Mouse (Mus musculus): ENCODE measurements at regions not wholly inside any gene's neighbourhood (a gene's known extent, or its start where the extent isn't known, plus 50 kb on each side); places are given as distances from the start of the nearest gene placed in this dataset.

DNA sequence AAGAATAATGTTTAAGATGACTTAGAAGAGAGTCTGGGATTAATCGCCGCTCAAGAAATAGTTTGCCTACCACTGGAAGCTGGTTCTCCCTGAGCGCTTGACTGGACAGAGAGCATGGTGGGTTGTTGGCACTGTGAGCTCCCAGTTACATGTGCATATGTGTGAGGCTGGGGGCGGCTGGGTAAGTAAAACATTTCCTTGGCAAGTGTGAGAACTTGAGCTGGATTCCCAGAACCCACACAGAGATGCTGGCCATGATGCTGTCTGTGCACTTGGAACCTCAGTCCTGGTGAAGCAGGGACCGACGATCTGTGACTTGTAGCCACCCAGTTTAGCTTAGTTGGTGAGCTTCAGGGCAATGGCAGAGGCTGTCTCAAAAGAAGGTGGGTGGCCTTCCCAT, 90.5 kb downstream of the Dact1 start:
- no peak overlapping the region for H3K27ac ChIP-seq (replicated peaks)
- H3K36me3 ChIP-seq: no peaks in the 10 kb centered on the region
- H3K4me3 ChIP-seq (replicated peaks): no peak overlapping the region
- no peaks in the 10 kb centered on the region for H3K27me3 ChIP-seq
- H3K9me3 ChIP-seq (replicated peaks): no peaks in the 10 kb centered on the region
- no peak for ATAC-seq (ENCODE audit: insufficient number of reproducible peaks, low FRiP score, low TSS enrichment, low read depth)
- no peak overlapping the region for H3K4me2 ChIP-seq (replicated peaks)
- H3K4me1 ChIP-seq: 0 out of 2 replicates have a peak, but pooled peaks cover 6% of the 10 kb centered on the region
- WGBS: 87% methylated on average over 6 of the region's 6 CpGs
- H3K9ac ChIP-seq: no peak overlapping the region

DNA sequence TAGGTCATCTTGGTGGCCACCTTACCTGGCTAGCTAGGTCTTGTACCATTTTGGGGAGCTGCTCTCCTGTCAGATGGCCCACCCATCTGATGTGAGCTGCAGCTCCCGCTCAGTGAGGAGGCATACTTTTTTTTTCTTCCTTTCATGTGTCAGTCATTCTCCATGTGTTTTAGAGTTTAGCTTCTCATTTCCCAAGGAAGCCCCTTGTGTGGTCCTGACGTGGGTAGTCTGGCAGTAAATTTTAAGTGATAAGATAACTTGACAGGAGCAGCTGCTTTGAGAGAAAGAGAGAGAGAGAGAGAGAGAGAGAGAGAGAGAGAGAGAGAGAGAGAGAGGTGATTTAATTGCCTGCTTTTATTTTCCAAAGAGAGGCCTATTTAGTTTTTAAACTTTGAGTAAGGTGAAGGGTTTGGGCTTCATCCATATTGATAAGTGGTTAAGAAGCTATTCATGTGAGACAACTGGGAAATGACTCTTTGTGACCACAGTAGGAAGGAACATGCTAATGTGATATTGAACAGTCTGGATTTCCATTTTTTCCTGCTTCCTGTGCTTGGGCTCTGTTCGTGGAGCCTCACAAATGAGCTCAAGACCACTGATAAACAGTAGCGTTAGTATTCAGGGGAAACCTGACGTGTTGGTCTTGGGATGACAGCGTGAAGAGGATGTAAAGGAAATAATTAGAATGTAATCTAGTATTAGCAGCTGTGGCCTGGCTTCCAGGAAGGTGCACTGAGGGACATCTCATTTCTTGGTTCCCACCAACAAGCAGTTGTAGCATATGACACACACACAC, 92.1 kb downstream of the Dact1 start:
- no peak overlapping the region for H3K9ac ChIP-seq
- no peaks in the 10 kb centered on the region for H3K27me3 ChIP-seq
- no peak overlapping the region for H3K4me3 ChIP-seq (replicated peaks)
- H3K4me1 ChIP-seq: 0 out of 2 replicates have a peak, but pooled peaks cover 6% of the 10 kb centered on the region
- H3K36me3 ChIP-seq: no peaks in the 10 kb centered on the region
- no peaks in the 10 kb centered on the region for H3K9me3 ChIP-seq (replicated peaks)
- H3K27ac ChIP-seq (replicated peaks): no peak overlapping the region
- no peak overlapping the region for H3K4me2 ChIP-seq (replicated peaks)
- 42% methylated on average over 6 of the region's 6 CpGs for WGBS
- no peak for ATAC-seq (ENCODE audit: insufficient number of reproducible peaks, low FRiP score, low TSS enrichment, low read depth)

DNA sequence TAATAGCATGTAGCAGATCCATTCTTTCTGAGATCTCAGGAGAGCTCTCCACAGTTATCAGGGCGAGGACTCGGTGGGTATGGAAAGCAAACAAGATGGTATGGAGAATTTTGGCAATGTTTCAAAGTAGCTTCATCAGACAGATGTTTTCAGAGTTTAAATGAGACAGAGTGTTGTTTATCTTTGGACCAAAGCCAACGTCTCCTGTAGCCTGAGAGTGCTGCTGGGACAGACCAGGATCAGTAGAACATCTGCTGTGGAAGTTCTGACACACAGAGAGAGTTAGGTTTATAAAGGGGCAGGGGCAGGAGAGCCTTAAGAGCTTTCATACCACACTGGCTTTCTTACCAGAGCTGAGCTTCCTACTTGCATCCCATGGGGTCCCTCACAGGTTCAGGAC, 97.6 kb downstream of the Dact1 start:
- Histone ChIP-seq H3K9me3 (replicated peaks) (no peaks in the 10 kb centered on the region), H3K36me3 (no peaks in the 10 kb centered on the region), H3K9ac (no peak overlapping the region), H3K4me3 (replicated peaks) (no peak overlapping the region), H3K27ac (replicated peaks) (no peak overlapping the region), H3K27me3 (no peaks in the 10 kb centered on the region), H3K4me1 (no peaks in the 10 kb centered on the region), H3K4me2 (replicated peaks) (no peak overlapping the region)
- no peak for ATAC-seq (ENCODE audit: insufficient number of reproducible peaks, low FRiP score, low TSS enrichment, low read depth)
- WGBS: 31% methylated on average over 3 of the region's 3 CpGs

DNA sequence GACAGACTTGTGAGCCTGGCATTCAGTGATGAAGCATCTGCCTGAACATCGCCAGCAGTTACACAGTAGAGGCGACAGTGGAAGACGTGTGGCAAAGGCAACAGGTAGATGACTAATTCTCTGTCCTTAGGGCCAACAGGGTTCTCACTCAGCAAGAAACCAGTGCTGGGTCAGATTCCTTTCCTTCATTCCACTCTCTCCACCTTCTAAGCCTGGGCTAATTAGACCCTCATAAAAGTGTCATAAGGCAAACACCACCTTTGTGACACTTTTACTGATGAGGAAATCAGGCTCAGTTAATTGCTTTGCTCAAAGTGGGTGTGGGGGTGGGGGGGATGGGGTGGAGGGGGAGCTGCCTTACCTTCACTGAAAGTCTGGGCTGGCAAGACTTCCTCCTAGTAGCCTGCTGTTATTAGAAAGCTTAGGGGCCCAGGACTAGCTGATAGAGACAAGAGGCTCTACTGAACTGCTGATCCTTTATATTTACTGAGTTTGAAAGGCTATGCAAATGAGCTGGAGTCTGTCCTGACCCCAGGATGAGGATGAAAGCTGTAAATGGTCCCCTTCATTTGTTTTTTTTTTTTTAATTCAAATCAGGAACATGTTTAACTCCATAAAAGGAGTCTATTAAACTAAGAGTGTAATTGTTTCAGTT, 98.8 kb downstream of the Dact1 start:
- Histone ChIP-seq H3K4me2 (replicated peaks) (no peak overlapping the region), H3K4me1 (peaks cover 5% of the 10 kb centered on the region; the same call in 1 of the 2 replicates), H3K9me3 (replicated peaks) (no peaks in the 10 kb centered on the region), H3K9ac (no peak overlapping the region), H3K27me3 (no peaks in the 10 kb centered on the region), H3K27ac (replicated peaks) (no peak overlapping the region), H3K36me3 (no peaks in the 10 kb centered on the region), H3K4me3 (replicated peaks) (no peak overlapping the region)
- WGBS: 64% methylated on average over 3 of the region's 3 CpGs
- ATAC-seq (ENCODE audit: insufficient number of reproducible peaks, low FRiP score, low TSS enrichment, low read depth): no peak

DNA sequence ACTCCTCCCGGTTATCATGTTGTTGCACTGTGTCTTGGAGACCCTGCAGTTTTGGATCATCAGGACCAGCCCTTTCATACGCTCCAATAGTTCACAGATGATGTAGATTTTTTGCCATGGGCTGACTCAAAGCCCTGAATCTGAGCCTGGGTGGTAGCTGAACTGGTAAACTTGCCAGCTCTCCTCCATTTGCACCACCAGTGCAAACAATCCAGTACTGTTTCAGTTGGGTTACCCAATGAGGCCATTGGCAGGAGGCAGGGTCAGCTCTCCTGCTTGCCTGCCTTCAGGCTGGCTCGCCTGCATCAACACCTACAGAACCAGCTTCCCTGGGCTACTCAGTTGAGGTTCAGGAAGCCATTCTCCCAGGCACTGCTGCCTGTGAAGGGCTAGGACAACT, 102.6 kb downstream of the Dact1 start:
- no peak overlapping the region for H3K4me3 ChIP-seq (replicated peaks)
- H3K27me3 ChIP-seq: no peaks in the 10 kb centered on the region
- no peaks in the 10 kb centered on the region for H3K9me3 ChIP-seq (replicated peaks)
- 70% methylated on average over 3 of the region's 3 CpGs for WGBS
- H3K27ac ChIP-seq (replicated peaks): no peak overlapping the region
- H3K4me1 ChIP-seq: peaks cover 5% of the 10 kb centered on the region; the same call in 1 of the 2 replicates
- no peak overlapping the region for H3K4me2 ChIP-seq (replicated peaks)
- H3K36me3 ChIP-seq: no peaks in the 10 kb centered on the region
- no peak overlapping the region for H3K9ac ChIP-seq
- no peak for ATAC-seq (ENCODE audit: insufficient number of reproducible peaks, low FRiP score, low TSS enrichment, low read depth)

DNA sequence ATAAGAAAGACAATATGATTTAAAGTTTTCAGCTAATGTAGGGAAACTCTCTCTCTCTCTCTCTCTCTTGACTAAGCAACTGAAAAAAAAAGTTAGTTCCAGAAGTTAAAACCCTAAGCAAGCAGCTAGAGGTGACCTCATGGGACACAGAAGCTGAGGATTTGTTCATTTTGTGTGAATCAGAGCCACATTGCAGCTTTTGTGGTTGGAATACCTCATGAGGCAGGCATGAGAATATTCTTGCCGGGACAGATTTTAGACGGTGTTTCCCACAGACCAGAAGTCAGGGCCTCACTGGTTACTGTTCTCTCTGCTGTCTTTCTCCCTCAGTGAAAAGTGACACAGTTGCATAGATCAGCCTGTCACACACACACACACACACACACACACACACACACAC, 107.3 kb downstream of the Dact1 start:
- Histone ChIP-seq H3K27ac (replicated peaks) (no peak overlapping the region), H3K9me3 (replicated peaks) (no peaks in the 10 kb centered on the region), H3K4me1 (peaks cover 5% of the 10 kb centered on the region; the same call in 1 of the 2 replicates), H3K4me2 (replicated peaks) (no peak overlapping the region), H3K36me3 (no peaks in the 10 kb centered on the region), H3K9ac (no peak overlapping the region), H3K4me3 (replicated peaks) (no peak overlapping the region), H3K27me3 (no peaks in the 10 kb centered on the region)
- ATAC-seq (ENCODE audit: insufficient number of reproducible peaks, low FRiP score, low TSS enrichment, low read depth): no peak
- WGBS: 49% methylated on average over 2 of the region's 2 CpGs

DNA sequence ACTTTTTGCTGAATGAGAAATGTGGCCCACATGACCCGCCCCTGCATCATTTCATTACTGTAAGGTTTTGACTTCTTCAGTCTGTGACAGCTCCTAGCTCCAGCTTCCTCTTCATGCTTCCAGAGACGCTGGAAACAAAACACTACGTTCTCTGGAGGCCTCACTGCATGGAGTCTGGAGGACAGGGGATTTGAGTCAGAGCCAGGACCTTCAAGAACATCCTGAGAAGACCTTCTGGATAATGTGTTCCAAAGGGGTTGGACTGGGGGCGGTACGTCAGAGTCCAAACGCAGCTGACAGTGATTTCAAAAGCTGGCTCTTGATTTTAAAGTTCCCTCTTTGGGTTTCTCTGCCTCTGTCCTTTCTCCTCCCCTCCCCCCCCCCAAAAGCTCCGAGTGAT, 108.5 kb downstream of the Dact1 start:
- WGBS: 49% methylated on average over 7 of the region's 7 CpGs
- Histone ChIP-seq H3K4me3 (replicated peaks) (no peak overlapping the region), H3K36me3 (no peaks in the 10 kb centered on the region), H3K4me1 (no peaks in the 10 kb centered on the region), H3K9ac (no peak overlapping the region), H3K27me3 (no peaks in the 10 kb centered on the region), H3K4me2 (replicated peaks) (no peak overlapping the region), H3K9me3 (replicated peaks) (no peaks in the 10 kb centered on the region), H3K27ac (replicated peaks) (no peak overlapping the region)
- ATAC-seq (ENCODE audit: insufficient number of reproducible peaks, low FRiP score, low TSS enrichment, low read depth): no peak

DNA sequence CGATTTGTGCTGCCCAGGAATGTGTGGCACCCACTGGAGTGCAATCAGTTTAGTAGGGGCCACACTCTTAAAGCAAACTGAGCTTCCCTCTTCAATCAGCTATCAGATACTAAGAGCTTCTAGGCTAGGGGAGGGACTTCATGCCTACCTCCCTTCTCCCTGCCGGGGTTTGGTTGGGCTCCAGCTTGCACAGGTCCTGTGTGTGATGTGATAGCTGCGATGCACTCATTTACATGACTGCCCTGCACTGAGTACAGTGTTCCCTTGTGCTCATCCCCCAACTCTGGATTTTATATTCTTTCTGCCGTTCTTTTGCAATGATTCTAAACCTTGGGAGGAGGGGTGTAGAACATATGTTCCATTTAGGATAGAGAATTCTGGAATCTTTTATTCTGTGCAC, 109.5 kb downstream of the Dact1 start:
- H3K9me3 ChIP-seq (replicated peaks): no peaks in the 10 kb centered on the region
- no peaks in the 10 kb centered on the region for H3K36me3 ChIP-seq
- no peak overlapping the region for H3K4me2 ChIP-seq (replicated peaks)
- 67% methylated on average over 4 of the region's 4 CpGs for WGBS
- H3K9ac ChIP-seq: no peak overlapping the region
- ATAC-seq (ENCODE audit: insufficient number of reproducible peaks, low FRiP score, low TSS enrichment, low read depth): no peak
- no peaks in the 10 kb centered on the region for H3K27me3 ChIP-seq
- no peak overlapping the region for H3K27ac ChIP-seq (replicated peaks)
- H3K4me1 ChIP-seq: no peaks in the 10 kb centered on the region
- no peak overlapping the region for H3K4me3 ChIP-seq (replicated peaks)

DNA sequence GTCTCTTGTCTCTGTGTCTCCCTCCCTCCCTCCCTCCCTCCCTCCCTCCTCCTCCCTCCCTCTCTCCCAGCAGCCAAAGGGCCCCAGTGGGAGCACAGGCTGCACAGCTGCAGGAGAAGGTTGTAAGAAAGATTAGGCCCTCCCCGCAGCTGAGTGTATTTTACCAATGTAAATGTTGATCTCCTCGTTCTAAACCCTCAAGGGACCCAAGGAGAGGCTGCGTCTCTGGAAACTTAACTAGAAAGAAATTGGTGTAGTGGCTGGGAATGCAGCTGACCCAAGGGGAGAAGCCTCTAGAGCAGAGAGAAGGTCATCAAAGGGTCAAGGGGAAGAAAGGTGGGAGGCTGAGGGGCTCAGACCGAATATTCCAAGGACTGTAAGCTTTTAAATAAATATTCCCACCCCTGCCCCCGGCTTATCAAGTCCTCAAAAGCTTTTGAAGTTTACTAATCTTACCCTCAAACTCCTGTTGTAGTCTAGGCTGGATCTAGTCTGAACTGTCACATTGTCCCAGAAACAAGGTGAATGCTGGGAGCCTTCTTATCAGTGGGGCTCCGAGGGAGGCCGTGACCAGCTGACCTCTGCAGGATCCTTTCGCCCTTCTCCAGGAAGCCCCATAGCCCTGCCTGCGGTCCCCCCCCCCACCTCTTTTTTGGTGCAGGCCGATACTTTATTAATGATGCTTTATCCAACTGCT, 116.5 kb downstream of the Dact1 start:
- ATAC-seq (ENCODE audit: insufficient number of reproducible peaks, low FRiP score, low TSS enrichment, low read depth): no peak

DNA sequence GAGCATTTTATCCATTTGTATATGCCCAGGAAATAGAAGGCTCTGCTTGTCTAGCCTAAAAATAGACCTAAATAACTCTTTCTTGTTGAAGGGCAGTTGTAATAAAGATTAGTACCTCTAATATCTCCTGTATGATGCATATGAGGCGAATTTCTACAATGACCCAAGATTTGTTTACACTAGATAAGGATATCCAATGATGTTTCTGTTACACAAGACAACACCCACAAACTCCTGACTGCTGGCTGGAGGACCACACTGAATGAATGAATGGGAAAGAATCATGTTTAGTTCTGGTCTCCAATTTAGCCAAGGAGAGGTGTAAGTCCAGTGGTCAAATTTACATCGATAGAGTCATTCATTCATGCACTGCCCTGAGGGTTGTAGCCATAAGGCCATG, 118.3 kb downstream of the Dact1 start:
- Histone ChIP-seq H3K9ac (no peak overlapping the region), H3K9me3 (replicated peaks) (no peaks in the 10 kb centered on the region), H3K4me1 (no peaks in the 10 kb centered on the region), H3K27ac (replicated peaks) (no peak overlapping the region), H3K4me3 (replicated peaks) (no peak overlapping the region), H3K27me3 (no peaks in the 10 kb centered on the region), H3K36me3 (no peaks in the 10 kb centered on the region), H3K4me2 (replicated peaks) (no peak overlapping the region)
- WGBS: 87% methylated on average over 2 of the region's 2 CpGs
- no peak for ATAC-seq (ENCODE audit: insufficient number of reproducible peaks, low FRiP score, low TSS enrichment, low read depth)

More for the DNA sequence above, 116.5 kb downstream of the Dact1 start:
- H3K9ac ChIP-seq: no peak overlapping the region
- 39% methylated on average over 10 of the region's 10 CpGs for WGBS
- H3K36me3 ChIP-seq: no peaks in the 10 kb centered on the region
- no peaks in the 10 kb centered on the region for H3K4me1 ChIP-seq
- no peak overlapping the region for H3K27ac ChIP-seq (replicated peaks)
- H3K4me3 ChIP-seq (replicated peaks): no peak overlapping the region
- no peaks in the 10 kb centered on the region for H3K9me3 ChIP-seq (replicated peaks)
- H3K4me2 ChIP-seq (replicated peaks): no peak overlapping the region
- no peaks in the 10 kb centered on the region for H3K27me3 ChIP-seq

DNA sequence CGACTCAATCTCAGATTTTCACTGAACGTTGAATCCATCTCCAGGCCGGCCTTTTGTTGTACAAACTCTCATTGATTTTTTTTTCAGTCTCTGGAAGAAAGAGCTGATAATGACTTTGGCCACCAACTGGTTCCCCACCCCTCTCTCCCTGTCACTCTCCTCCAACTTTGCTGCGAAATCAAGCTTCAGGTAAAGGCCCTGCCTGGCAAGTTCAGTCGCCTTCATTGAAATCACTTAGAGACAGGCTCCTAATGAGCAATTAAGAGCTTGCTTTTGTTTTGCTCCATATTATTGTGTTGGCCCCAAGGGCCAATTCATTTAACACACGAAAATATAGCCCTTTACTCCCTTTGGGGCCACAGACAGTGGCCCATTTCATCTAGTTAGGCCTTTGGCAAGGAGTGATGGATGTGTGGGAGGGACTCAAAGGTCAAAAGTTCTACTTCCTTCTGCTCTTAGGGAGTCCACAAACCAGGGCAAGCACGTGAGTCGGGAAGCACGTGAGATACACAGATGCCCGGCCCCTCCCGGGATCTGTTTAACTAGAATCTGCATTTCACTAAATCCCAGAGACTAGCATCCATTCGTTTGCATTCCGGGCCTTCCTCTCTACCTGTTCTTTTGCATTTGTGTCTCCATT, 120.0 kb downstream of the Dact1 start:
- H3K9ac ChIP-seq: no peak overlapping the region
- no peak for ATAC-seq (ENCODE audit: insufficient number of reproducible peaks, low FRiP score, low TSS enrichment, low read depth)
- no peak overlapping the region for H3K4me2 ChIP-seq (replicated peaks)
- H3K36me3 ChIP-seq: no peaks in the 10 kb centered on the region
- WGBS: 42% methylated on average over 13 of the region's 13 CpGs
- no peaks in the 10 kb centered on the region for H3K27me3 ChIP-seq
- H3K27ac ChIP-seq (replicated peaks): no peak overlapping the region
- no peak overlapping the region for H3K4me3 ChIP-seq (replicated peaks)
- H3K9me3 ChIP-seq (replicated peaks): no peaks in the 10 kb centered on the region
- peaks cover 11% of the 10 kb centered on the region for H3K4me1 ChIP-seq
